Mouse (Mus musculus) c-Kit-positive CD71-positive TER-119-negative erythroid progenitor cells, embryonic 14.5 days (primary cell): ENCODE data around the gene Cnot10.

Source experiments
- DNase-seq: peaks from one replicate; pipeline ENCODE4 v3.0.0-alpha.2; 2013; ENCODE audit warnings: low read depth

Gene Cnot10

GRCm38 (mm10) chr9:114576001-114576400, 64.0 kb downstream of the Cnot10 start:
- DNase-seq = no peak

- DNase-seq = no peak
Measured at GRCm38 (mm10) chr9:114573528-114573927, 66.5 kb downstream of the Cnot10 start.

GRCm38 (mm10) chr9:114568682-114569474, 71.1 kb downstream of the Cnot10 start:
- no peak for DNase-seq

- DNase-seq = no peak
Measured at GRCm38 (mm10) chr9:114564667-114565066, 75.3 kb downstream of the Cnot10 start.

- DNase-seq = no peak
Measured at GRCm38 (mm10) chr9:114563761-114564606, 76.0 kb downstream of the Cnot10 start, which contains the start of gene Trim71. TSS of gene Trim71 (minus strand) at chr9:114564369.

GRCm38 (mm10) chr9:114562919-114563751, 76.8 kb downstream of the Cnot10 start:
- DNase-seq = no peak

- DNase-seq = no peak
Measured at GRCm38 (mm10) chr9:114562031-114562918, 77.7 kb downstream of the Cnot10 start.

GRCm38 (mm10) chr9:114561671-114561971, 78.4 kb downstream of the Cnot10 start:
- DNase-seq = no peak

GRCm38 (mm10) chr9:114560771-114561670, 79.0 kb downstream of the Cnot10 start:
- no peak for DNase-seq

GRCm38 (mm10) chr9:114560141-114560540, 79.8 kb downstream of the Cnot10 start:
- no peak for DNase-seq

- DNase-seq = no peak
Measured at GRCm38 (mm10) chr9:114557086-114557485, 82.9 kb downstream of the Cnot10 start.

- no peak for DNase-seq
Measured at GRCm38 (mm10) chr9:114556276-114556855, 83.6 kb downstream of the Cnot10 start.

- no peak for DNase-seq
Measured at GRCm38 (mm10) chr9:114554355-114554979, 85.5 kb downstream of the Cnot10 start.

GRCm38 (mm10) chr9:114553828-114554227, 86.2 kb downstream of the Cnot10 start:
- DNase-seq = no peak

- no peak for DNase-seq
Measured at GRCm38 (mm10) chr9:114550033-114550432, 90.0 kb downstream of the Cnot10 start.

GRCm38 (mm10) chr9:114549117-114549516, 90.9 kb downstream of the Cnot10 start:
- no peak for DNase-seq

GRCm38 (mm10) chr9:114548496-114548895, 91.5 kb downstream of the Cnot10 start:
- no peak for DNase-seq

GRCm38 (mm10) chr9:114547643-114548077, 92.3 kb downstream of the Cnot10 start:
- no peak for DNase-seq

- no peak for DNase-seq
Measured at GRCm38 (mm10) chr9:114546765-114547164, 93.2 kb downstream of the Cnot10 start.
